Mouse (Mus musculus): ENCODE data around the gene Atg10. TPM values are rescaled to one million over a fixed set of nuclear protein-coding genes. Genes with fewer than 3 reads are reported as not detected.
A peak's percentile ranks its signal among the peaks of the same experiment; 100 is the strongest.

The Atg10 gene
- polyA plus RNA-seq, 1 experiment from 2014 or later = 12.8 TPM

DNA sequence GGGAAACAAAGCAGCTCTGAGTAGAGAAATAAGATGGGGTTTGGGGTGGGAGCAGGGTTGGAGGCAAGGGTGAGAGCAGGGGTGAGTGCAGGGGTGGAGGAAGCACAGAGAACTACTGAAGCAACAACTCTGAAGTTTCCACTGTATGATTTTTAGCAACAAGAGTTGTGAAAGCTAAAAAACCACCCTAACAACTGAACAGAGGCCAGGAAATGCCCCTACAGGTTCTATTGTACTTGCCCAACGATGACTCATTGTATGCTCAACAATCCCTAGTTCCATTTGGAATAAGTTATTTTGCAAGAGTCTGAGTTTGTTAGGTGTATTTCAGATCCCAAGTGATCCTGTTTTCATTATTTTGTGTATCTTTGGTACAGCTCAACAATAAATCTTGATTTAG lies 182.5 kb downstream of the Atg10 start:
- WGBS = 74% methylated on average over 1 of the region's 1 CpGs
- H3K4me3 ChIP-seq (replicated peaks) = no peak overlapping the region

DNA sequence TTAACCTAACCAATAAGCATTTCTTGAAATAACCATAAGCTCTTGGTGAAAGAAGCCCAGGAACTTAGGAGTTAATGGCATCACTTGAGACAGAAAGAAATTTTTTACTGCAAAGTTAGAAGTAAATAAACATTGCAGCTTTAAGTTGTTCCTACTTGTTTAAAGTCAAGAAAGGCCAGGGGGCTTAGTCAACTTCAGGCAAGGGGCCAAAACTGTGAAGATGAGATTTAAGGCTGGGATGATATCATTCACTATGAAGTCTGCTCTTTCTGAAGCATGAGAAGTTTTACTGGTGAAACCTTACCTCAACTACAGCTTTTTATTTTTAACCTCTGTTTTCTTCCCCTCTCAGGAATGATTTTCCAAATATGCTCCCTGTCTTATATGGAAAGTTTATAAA lies 183.3 kb downstream of the Atg10 start:
- Histone ChIP-seq H3K4me1 (no peaks in the 10 kb centered on the region), H3K27me3 (replicated peaks) (no peaks in the 10 kb centered on the region), H3K4me2 (no peak overlapping the region), H3K36me3 (no peaks in the 10 kb centered on the region), H3K9me3 (no peaks in the 10 kb centered on the region), H3K4me3 (replicated peaks) (no peak overlapping the region), H3K27ac (no peak overlapping the region), H3K9ac (no peak overlapping the region)
- ATAC-seq (ENCODE audit: insufficient read depth, low FRiP score, low read depth) = no peak

More for the DNA sequence above, 182.5 kb downstream of the Atg10 start:
- Histone ChIP-seq H3K36me3 (no peaks in the 10 kb centered on the region), H3K4me1 (no peaks in the 10 kb centered on the region), H3K4me2 (no peak overlapping the region), H3K9me3 (no peaks in the 10 kb centered on the region), H3K27me3 (replicated peaks) (no peaks in the 10 kb centered on the region), H3K9ac (no peak overlapping the region), H3K27ac (no peak overlapping the region)
- ATAC-seq (ENCODE audit: insufficient read depth, low FRiP score, low read depth) = no peak

DNA sequence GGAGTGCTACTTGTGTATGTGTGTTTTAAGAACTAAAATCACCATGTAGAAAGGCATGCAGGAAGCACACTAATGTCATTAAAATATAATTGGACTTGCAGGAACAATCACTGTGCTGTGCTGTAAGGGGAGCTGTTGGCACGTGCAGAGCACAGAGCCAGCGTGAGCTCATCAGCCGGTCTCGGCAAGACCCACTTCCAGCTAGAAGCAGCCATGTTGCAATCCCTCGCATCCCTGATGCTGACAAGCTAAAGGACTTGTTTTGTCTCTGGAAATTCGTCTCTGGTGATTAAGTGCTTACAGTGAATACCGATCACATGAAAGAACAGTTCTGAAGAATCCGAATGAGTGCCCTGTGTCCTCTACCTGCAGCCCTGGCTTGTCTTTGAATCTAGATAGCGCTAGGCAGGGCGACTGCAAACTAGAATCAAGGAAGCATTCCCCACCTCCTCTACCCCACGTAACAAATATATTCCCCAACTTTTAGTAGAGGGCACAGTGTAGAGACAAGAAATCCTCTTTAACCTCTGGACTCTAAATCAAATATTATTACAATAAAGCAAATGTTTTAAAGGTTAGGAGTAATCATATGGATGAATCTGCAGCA lies 184.5 kb downstream of the Atg10 start:
- no peaks in the 10 kb centered on the region for H3K9me3 ChIP-seq
- H3K27ac ChIP-seq = no peak overlapping the region
- no peaks in the 10 kb centered on the region for H3K36me3 ChIP-seq
- no peaks in the 10 kb centered on the region for H3K27me3 ChIP-seq (replicated peaks)
- 50% methylated on average over 11 of the region's 11 CpGs for WGBS
- no peaks in the 10 kb centered on the region for H3K4me1 ChIP-seq
- H3K4me3 ChIP-seq (replicated peaks) = no peak overlapping the region
- peak; percentile 73 for ATAC-seq (ENCODE audit: insufficient read depth, low FRiP score, low read depth)
- no peak overlapping the region for H3K4me2 ChIP-seq
- no peak overlapping the region for H3K9ac ChIP-seq

DNA sequence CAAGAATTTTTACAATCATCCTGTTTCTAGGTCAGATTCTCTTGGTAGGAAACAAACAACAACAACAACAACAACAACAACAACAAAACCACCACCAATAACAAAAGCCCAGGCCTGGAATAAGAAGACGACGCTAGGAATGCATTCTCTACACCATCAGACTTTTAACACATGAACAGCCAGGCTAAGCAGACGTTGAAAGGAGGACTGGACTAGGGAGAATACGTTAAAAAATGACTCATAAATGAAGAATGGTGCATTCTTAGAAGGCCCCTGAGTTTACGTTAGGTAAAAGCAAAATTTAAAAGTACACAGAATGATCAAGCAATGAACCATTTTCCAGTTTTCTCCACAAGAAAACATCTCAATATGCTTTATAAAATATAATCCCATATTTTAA lies 185.1 kb downstream of the Atg10 start:
- no peak for ATAC-seq (ENCODE audit: insufficient read depth, low FRiP score, low read depth)
- WGBS = 64% methylated on average over 5 of the region's 5 CpGs
- H3K27me3 ChIP-seq (replicated peaks) = no peaks in the 10 kb centered on the region

DNA sequence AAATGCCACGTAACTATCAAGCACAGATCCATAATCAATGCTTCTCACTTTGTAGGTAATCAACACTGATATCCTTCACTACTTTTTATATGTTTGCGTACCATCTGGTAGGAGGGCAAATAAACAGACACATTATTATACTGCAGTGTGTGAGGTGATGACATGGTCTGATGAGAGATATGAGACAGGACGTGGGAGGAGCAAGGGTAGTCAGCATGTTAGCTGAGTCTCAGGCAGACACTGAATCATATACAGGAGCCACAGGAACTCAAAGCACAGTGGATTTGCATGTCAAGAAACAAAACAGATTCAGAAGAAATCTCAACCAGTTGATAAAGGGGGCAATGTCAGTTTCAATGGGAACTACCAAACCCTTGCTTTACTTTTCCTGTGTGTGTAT lies 185.7 kb downstream of the Atg10 start:
- Histone ChIP-seq H3K4me3 (replicated peaks) (no peak overlapping the region), H3K4me1 (no peaks in the 10 kb centered on the region), H3K9me3 (no peaks in the 10 kb centered on the region), H3K36me3 (no peaks in the 10 kb centered on the region), H3K27ac (no peak overlapping the region), H3K4me2 (no peak overlapping the region), H3K27me3 (replicated peaks) (no peaks in the 10 kb centered on the region), H3K9ac (no peak overlapping the region)
- no peak for ATAC-seq (ENCODE audit: insufficient read depth, low FRiP score, low read depth)
- 88% methylated on average over 3 of the region's 3 CpGs for WGBS

More for the DNA sequence above, 185.1 kb downstream of the Atg10 start:
- no peaks in the 10 kb centered on the region for H3K4me1 ChIP-seq
- H3K9me3 ChIP-seq = no peaks in the 10 kb centered on the region
- H3K9ac ChIP-seq = no peak overlapping the region
- no peak overlapping the region for H3K4me3 ChIP-seq (replicated peaks)
- no peaks in the 10 kb centered on the region for H3K36me3 ChIP-seq
- no peak overlapping the region for H3K27ac ChIP-seq
- H3K4me2 ChIP-seq = no peak overlapping the region

DNA sequence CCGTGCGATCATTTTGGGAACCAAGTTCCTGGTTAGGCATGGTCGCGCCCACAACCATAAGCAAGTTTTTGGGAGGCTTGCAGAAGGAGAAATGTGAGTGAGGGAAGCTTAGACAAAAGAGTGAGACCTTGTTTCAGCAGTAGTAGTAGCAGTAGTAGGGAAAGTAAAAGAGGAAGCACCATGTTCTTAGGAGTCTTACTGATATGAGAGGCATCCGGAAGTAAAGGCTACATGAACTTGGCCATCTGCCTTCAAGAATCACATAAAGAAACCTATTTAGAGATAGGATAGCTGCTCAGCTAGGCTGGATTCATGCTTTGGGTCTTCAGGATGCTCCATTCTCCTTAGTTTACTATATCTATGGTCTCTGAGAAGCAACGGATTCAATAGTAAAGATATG lies 186.4 kb downstream of the Atg10 start:
- no peaks in the 10 kb centered on the region for H3K9me3 ChIP-seq
- H3K4me1 ChIP-seq = no peaks in the 10 kb centered on the region
- no peak overlapping the region for H3K4me3 ChIP-seq (replicated peaks)
- no peak overlapping the region for H3K9ac ChIP-seq
- H3K4me2 ChIP-seq = no peak overlapping the region
- H3K27me3 ChIP-seq (replicated peaks) = no peaks in the 10 kb centered on the region
- H3K36me3 ChIP-seq = no peaks in the 10 kb centered on the region
- WGBS = 91% methylated on average over 6 of the region's 6 CpGs
- no peak overlapping the region for H3K27ac ChIP-seq
- ATAC-seq (ENCODE audit: insufficient read depth, low FRiP score, low read depth) = no peak

DNA sequence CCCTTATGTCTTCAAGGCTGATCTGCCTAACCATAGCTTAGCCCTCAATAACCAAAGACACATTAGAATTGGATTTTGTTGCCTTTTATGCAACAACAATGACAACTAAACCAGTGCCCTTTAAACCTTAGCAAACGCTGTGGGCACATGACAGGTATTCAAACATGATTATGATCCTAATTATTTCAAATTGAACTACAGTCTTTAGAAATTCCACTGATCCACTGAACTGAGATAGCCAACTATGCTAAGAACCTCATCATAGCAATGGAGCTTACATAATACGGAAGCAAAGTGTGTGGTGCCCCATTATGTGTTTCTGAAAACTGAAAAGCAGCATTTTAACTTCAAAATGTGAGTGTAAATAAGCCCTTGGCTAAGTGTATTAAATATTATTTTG lies 191.9 kb downstream of the Atg10 start:
- ATAC-seq (ENCODE audit: insufficient read depth, low FRiP score, low read depth) = no peak
- no peak overlapping the region for H3K9ac ChIP-seq
- WGBS = 81% methylated on average over 2 of the region's 2 CpGs
- no peaks in the 10 kb centered on the region for H3K36me3 ChIP-seq
- no peaks in the 10 kb centered on the region for H3K4me1 ChIP-seq
- no peak overlapping the region for H3K27ac ChIP-seq
- H3K4me3 ChIP-seq (replicated peaks) = no peak overlapping the region
- no peaks in the 10 kb centered on the region for H3K9me3 ChIP-seq
- no peak overlapping the region for H3K4me2 ChIP-seq
- H3K27me3 ChIP-seq (replicated peaks) = no peaks in the 10 kb centered on the region

DNA sequence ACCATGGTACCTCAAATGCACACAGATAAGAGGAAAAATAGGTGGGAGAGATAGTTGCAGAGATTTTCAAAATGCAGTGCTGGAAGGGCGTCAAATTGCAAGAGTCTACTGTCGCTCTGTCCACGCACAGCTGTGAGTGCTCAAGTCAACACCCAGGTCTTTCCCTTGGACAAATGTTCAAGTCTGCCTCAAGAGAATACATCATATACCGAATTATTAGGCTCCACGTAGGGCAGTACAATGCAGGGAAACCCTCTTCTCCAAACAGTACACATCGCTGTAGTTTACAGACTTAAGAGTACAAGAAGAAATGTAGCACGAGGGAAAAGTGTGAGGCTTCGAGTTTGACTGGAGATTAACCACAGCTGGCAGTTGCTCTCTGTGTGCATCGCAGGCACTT lies 200.3 kb downstream of the Atg10 start:
- Histone ChIP-seq H3K27me3 (replicated peaks) (no peaks in the 10 kb centered on the region), H3K4me2 (no peak overlapping the region), H3K9me3 (no peaks in the 10 kb centered on the region), H3K36me3 (no peaks in the 10 kb centered on the region), H3K4me3 (replicated peaks) (no peak overlapping the region), H3K9ac (no peak overlapping the region), H3K27ac (no peak overlapping the region), H3K4me1 (no peaks in the 10 kb centered on the region)
- 63% methylated on average over 9 of the region's 9 CpGs for WGBS
- no peak for ATAC-seq (ENCODE audit: insufficient read depth, low FRiP score, low read depth)

DNA sequence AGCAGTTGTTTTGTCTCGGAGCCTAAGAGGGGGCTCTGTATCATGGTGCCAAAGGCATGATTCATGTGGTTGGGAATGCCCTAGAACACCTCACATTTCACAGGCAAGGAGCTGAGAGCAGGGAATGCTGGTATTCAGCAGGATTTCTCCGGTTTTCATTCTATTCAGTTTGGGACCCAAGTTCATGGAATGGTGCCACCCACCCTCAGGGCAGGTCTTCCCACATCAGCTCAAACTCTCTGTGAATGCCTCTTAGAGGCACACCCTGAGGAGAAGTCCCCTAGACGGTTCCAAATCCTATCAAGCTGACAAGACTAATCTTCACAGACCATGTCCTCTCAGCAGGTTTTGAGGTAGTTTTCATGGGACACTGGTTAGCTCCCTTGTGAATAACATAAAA lies 211.9 kb downstream of the Atg10 start:
- Histone ChIP-seq H3K36me3 (no peaks in the 10 kb centered on the region), H3K27ac (no peak overlapping the region), H3K4me2 (no peak overlapping the region), H3K9me3 (no peaks in the 10 kb centered on the region), H3K27me3 (replicated peaks) (no peaks in the 10 kb centered on the region), H3K4me3 (replicated peaks) (no peak overlapping the region), H3K4me1 (no peaks in the 10 kb centered on the region), H3K9ac (no peak overlapping the region)
- ATAC-seq (ENCODE audit: insufficient read depth, low FRiP score, low read depth) = no peak
- WGBS = 64% methylated on average over 3 of the region's 3 CpGs

DNA sequence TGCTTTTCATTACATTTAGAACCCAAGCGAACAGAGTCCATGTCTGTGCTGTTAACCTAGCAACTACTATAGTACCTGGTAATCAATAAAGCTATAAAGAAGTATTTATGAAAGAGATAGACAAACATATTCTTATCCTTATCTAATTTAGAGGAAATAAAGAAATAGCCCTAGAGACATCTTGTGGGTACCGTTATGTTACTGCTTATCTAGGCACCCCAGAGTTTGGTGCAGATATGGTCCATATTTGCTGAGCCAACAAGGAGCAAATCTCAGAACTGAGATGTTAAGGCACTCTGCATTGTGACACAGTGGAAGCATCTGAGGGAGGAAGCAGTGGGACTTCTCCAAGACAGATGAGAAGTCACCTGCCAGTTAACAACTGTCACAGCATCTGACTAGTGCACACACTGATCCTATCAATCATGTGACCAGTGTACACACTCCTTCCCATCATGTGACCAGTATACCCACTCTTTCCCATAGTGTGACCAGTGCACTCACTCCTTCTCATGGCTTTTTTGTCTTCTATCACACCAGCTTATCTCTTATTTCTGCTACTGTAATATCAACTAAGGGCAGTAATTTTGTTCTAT lies 228.6 kb downstream of the Atg10 start:
- H3K27me3 ChIP-seq (replicated peaks) = no peaks in the 10 kb centered on the region
- H3K4me2 ChIP-seq = no peak overlapping the region
- no peak overlapping the region for H3K4me3 ChIP-seq (replicated peaks)
- H3K9ac ChIP-seq = no peak overlapping the region
- no peak for ATAC-seq (ENCODE audit: insufficient read depth, low FRiP score, low read depth)
- 68% methylated on average over 2 of the region's 2 CpGs for WGBS
- H3K27ac ChIP-seq = no peak overlapping the region
- no peaks in the 10 kb centered on the region for H3K4me1 ChIP-seq
- no peaks in the 10 kb centered on the region for H3K9me3 ChIP-seq
- H3K36me3 ChIP-seq = no peaks in the 10 kb centered on the region

DNA sequence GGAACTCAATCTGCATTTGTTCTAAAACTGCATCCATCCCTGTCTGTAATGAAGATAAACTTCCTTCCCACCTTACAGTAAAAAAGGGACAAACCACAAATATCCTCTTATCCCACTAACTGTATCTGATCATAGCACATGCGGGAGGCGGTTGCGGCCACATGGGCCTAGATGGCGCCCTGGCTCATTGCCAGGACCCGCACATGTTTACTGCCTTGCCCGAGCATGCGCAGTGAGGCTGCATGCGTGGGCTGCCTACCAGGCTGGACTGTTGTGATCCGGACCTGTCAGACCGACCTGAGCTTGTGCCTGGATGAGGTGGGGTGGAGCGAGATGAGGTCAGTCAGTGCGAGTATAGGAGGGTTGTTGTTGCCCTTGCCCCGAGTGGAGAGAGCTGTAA lies 230.2 kb downstream of the Atg10 start:
- H3K27ac ChIP-seq = no peak overlapping the region
- no peaks in the 10 kb centered on the region for H3K36me3 ChIP-seq
- H3K4me1 ChIP-seq = no peaks in the 10 kb centered on the region
- H3K9me3 ChIP-seq = no peaks in the 10 kb centered on the region
- H3K4me2 ChIP-seq = no peak overlapping the region
- H3K27me3 ChIP-seq (replicated peaks) = no peaks in the 10 kb centered on the region
- no peak overlapping the region for H3K4me3 ChIP-seq (replicated peaks)
- WGBS = 83% methylated on average over 13 of the region's 13 CpGs
- ATAC-seq (ENCODE audit: insufficient read depth, low FRiP score, low read depth) = no peak
- no peak overlapping the region for H3K9ac ChIP-seq

DNA sequence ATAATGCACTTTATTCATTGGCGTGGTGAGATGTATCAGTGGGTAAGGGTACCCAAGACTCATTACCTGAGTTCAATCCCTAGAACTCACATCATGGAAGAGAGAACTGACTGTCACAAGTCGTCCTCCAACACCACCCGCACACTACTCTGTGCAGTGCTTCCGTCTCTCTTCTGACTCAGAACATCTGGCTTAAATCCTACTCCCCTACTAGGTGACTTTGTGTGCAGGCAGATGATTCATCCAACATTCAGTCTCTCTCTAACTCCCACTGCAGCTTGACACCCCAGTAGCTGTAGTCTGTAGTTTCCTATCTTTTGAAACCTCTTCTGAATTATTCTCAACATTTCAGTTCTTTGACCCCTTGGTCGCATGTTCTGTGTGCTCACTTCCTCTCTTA lies 230.8 kb downstream of the Atg10 start:
- H3K27me3 ChIP-seq (replicated peaks) = no peaks in the 10 kb centered on the region
- no peak for ATAC-seq (ENCODE audit: insufficient read depth, low FRiP score, low read depth)
- H3K27ac ChIP-seq = no peak overlapping the region
- no peak overlapping the region for H3K4me2 ChIP-seq
- WGBS = 80% methylated on average over 5 of the region's 5 CpGs
- H3K36me3 ChIP-seq = no peaks in the 10 kb centered on the region
- no peaks in the 10 kb centered on the region for H3K9me3 ChIP-seq
- no peak overlapping the region for H3K4me3 ChIP-seq (replicated peaks)
- H3K9ac ChIP-seq = no peak overlapping the region
- no peaks in the 10 kb centered on the region for H3K4me1 ChIP-seq

DNA sequence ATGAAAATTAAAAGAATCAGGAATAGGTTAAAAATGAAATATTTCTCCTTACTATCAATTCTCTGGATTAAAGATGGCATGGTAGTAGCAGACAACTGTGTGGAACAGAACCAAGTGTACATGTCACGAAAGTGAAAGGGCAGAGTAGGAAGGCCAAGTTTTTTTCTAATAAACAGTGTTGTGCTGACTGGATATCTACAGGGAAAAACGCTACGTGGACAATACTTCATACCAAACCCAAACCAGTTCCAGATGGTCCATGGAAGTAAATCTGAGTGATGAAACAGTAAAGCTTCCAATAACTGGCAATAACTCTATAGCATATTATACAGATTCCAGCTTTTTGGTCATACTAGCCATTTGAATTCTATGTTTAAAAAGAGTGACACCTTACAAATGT lies 235.5 kb downstream of the Atg10 start:
- H3K27me3 ChIP-seq (replicated peaks) = no peaks in the 10 kb centered on the region
- no peak overlapping the region for H3K4me2 ChIP-seq
- H3K4me3 ChIP-seq (replicated peaks) = no peak overlapping the region
- no peaks in the 10 kb centered on the region for H3K36me3 ChIP-seq
- WGBS = 84% methylated on average over 3 of the region's 3 CpGs
- H3K27ac ChIP-seq = no peak overlapping the region
- H3K4me1 ChIP-seq = no peaks in the 10 kb centered on the region
- ATAC-seq (ENCODE audit: insufficient read depth, low FRiP score, low read depth) = no peak
- H3K9me3 ChIP-seq = no peaks in the 10 kb centered on the region
- no peak overlapping the region for H3K9ac ChIP-seq

Measured in stomach, embryonic 15.5 days (tissue).